Mouse (Mus musculus) adrenal gland, adult 10 weeks (tissue): ENCODE data around the gene BC037034. TPM values are rescaled to one million over a fixed set of nuclear protein-coding genes. Genes with fewer than 3 reads are reported as not detected.

Experiments
- polyA plus RNA-seq: library from polyadenylated mRNA; stranded (reverse); fragments of 350-450 nt; fragmentation: Illumina TruSeq; extraction: RNeasy Lipid Tissue Mini Kit (QIAGEN cat#74804); gene quantifications from one replicate; pipeline ENCODE4 v1.2.3, GENCODE M21; 2014; ENCODE audit warnings: low read depth, low replicate concordance

The BC037034 gene
- polyA plus RNA-seq = 1.9 TPM

GRCm38 (mm10) chr5:138263260-138264206 is at the start of gene BC037034:
TSS of gene BC037034 (minus strand) at chr5:138264033.

GRCm38 (mm10) chr5:138279585-138280424 is 16.0 kb upstream of the BC037034 start, which contains the start of the genes Gm43720, Gpc2 and Stag3:
TSS of gene Gm43720 (minus strand) at chr5:138279958.
TSS of gene Gpc2 (minus strand) at chr5:138280005.
TSS of gene Stag3 (plus strand) at chr5:138280240.

GRCm38 (mm10) chr5:138272409-138272923 is 8.6 kb upstream of the BC037034 start, which contains the start of gene Gal3st4:
TSS of gene Gal3st4 (minus strand) at chr5:138272840.

GRCm38 (mm10) chr5:138255353-138256093 is 8.3 kb downstream of the BC037034 start, which contains the start of gene Lamtor4:
TSS of gene Lamtor4 (plus strand) at chr5:138255482.

GRCm38 (mm10) chr5:138225700-138226099 is 38.1 kb downstream of the BC037034 start, which contains the start of gene Nxpe5:
TSS of gene Nxpe5 (plus strand) at chr5:138225898.

Other genes with a start within 250 kb of the BC037034 start
- not detected for gene Smok3a, start 242.8 kb downstream of the BC037034 start, polyA plus RNA-seq
- gene Smok3b, start 242.6 kb downstream of the BC037034 start, polyA plus RNA-seq = not detected
- not detected for gene Smok3c, start 210.8 kb downstream of the BC037034 start, polyA plus RNA-seq
- gene Zkscan1, start 178.9 kb downstream of the BC037034 start, polyA plus RNA-seq = 48.4 TPM
- 13.8 TPM for gene Zscan21, start 147.1 kb downstream of the BC037034 start, polyA plus RNA-seq
- gene Zfp113, start 108.3 kb downstream of the BC037034 start, polyA plus RNA-seq = 14.7 TPM
- gene Cops6, start 103.0 kb downstream of the BC037034 start, polyA plus RNA-seq = 94.6 TPM
- gene Ap4m1, start 92.0 kb downstream of the BC037034 start, polyA plus RNA-seq = 3.0 TPM
- gene Mcm7, start 91.6 kb downstream of the BC037034 start, polyA plus RNA-seq = 12.5 TPM
- 4.4 TPM for gene Taf6, start 76.6 kb downstream of the BC037034 start, polyA plus RNA-seq
- gene Cnpy4, start 76.5 kb downstream of the BC037034 start, polyA plus RNA-seq = 15.5 TPM
- gene Mblac1, start 69.7 kb downstream of the BC037034 start, polyA plus RNA-seq = 0.47 TPM
- not detected for gene Nxpe5, start 38.1 kb downstream of the BC037034 start, polyA plus RNA-seq
- gene Lamtor4, start 8.6 kb downstream of the BC037034 start, polyA plus RNA-seq = 1.3 TPM
- gene Gal3st4, start 8.8 kb upstream of the BC037034 start, polyA plus RNA-seq = not detected
- not detected for gene Gm43720, start 15.9 kb upstream of the BC037034 start, polyA plus RNA-seq
- 0.23 TPM for gene Gpc2, start 16.0 kb upstream of the BC037034 start, polyA plus RNA-seq
- not detected for gene Stag3, start 16.2 kb upstream of the BC037034 start, polyA plus RNA-seq
- gene Pvrig, start 77.9 kb upstream of the BC037034 start, polyA plus RNA-seq = not detected
- 20.6 TPM for gene Zfp157, start 177.4 kb upstream of the BC037034 start, polyA plus RNA-seq